Mouse (Mus musculus) liver, embryonic 18 days (tissue): ENCODE results near the gene Nucb1. TPM values are rescaled to one million over a fixed set of nuclear protein-coding genes. Genes with fewer than 3 reads are reported as not detected.

ENCODE experiments used
- polyA plus RNA-seq: library from polyadenylated mRNA; depleted of rRNA; stranded (reverse); fragments of >200 nt; gene quantifications from 2 replicates; pipeline ENCODE4 v1.2.3, GENCODE M21; 2012; rRNA removed

Nucb1 gene
- polyA plus RNA-seq: 75.2 and 76.4 TPM in 2 replicates

GRCm38 (mm10) chr7:45509912-45510787, at the start of gene Nucb1:
TSS of gene Nucb1 (minus strand) at chr7:45510406.

DNA sequence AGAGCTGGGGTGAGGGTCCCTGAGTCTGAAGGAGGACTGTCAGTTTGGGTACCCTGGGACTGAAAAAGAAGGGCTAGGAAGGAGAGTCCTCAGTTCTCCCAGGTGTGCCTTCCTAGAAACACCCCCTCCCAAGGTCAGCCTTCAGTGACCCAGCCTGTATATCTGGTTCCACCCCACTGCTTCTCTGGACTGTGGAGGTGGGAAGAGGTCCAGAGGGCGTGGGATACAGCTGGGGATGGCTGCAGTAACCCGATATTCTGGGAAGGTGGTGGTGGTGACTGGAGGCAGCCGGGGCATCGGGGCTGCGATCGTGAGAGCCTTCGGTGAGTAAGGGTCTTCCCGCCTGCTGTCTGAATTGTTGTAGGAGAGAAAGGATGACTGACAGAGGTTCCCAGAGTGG, 44.5 kb upstream of the Nucb1 start, which contains the start of gene Hsd17b14:
TSS of gene Hsd17b14 (plus strand) at position 150 of the 400 bp plus-strand sequence.

DNA sequence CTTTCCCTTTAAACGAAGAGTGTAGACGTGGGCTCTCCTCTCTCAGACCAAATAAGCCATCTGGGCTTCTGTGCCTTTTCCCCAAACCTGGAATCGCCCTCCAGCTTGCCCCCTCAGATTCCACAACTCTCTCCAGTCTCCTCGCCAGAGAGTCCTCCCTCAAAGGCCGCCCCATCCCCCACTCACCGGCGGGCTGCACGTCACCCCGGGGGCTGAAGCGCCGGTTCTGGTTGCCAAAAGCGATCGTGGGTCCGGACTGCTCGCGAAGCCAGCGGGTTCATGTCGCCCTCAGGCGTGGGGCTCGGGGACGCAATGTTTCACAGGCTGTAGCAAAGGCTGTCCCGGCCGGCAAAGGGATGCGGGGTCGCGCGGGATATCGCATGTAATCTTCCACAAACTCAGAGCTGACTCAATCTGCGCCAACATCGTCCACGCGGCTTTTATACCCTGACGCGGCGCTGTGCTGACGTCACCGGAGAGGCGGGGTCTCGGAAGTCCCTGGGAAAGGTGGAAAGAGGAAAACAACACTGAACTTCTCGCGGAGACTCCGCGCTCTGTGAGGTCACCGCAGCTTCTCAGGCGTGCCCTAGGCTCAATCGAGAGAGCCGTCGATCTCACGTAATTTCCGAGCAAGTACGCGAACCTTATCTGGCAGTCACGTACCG, 15.7 kb upstream of the Nucb1 start, which contains the start of the genes Ppp1r15a and Plekha4:
TSS of gene Ppp1r15a (minus strand) at position 460 of the 665 bp plus-strand sequence.
TSS of gene Plekha4 (plus strand) at position 522 of the 665 bp plus-strand sequence.

DNA sequence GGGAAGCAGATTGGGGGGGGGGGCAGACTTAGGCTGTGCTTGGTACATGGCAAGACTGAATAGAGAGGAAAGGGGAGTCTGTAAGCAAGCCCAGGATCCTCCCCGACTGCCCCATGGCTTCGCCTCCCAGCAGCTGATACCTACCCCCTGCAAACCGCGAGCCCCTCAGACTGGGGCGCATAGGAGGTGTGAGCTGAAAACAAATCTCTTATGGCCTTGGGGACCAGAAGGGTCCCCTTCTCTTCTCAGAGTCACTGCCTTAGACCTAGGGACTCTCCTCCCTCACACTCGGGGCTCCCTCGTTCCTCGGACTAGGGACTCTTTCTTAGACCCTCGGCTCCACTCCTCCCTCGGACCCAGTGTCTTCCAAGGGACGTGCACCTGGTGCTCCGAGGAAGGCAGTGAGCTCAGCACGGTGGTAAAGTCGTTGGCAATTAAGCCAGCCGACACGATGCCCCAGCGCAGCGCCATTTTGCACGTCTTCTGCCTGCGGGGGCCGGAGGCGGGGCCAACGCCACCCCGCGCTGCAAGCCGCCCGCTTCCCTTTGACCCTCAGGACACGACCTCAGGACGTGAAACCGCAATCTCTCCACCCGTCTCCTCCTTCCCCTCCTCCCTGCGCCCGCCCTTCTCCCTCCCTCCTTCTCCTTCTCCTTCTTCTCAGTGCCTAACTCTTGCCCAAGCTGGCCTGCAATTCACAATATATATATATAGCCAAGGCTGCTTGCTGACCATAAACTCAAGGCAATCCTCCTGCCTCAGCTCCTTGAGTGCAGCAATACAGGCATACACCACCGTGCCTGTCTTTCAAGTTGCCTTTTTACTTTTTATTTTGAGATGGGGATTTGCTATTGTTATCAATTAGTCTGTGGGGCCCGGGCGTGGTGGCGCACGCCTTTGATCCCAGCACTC, 21.7 kb downstream of the Nucb1 start, which contains the start of gene Dhdh:
TSS of gene Dhdh (minus strand) at position 513 of the 912 bp plus-strand sequence.

DNA sequence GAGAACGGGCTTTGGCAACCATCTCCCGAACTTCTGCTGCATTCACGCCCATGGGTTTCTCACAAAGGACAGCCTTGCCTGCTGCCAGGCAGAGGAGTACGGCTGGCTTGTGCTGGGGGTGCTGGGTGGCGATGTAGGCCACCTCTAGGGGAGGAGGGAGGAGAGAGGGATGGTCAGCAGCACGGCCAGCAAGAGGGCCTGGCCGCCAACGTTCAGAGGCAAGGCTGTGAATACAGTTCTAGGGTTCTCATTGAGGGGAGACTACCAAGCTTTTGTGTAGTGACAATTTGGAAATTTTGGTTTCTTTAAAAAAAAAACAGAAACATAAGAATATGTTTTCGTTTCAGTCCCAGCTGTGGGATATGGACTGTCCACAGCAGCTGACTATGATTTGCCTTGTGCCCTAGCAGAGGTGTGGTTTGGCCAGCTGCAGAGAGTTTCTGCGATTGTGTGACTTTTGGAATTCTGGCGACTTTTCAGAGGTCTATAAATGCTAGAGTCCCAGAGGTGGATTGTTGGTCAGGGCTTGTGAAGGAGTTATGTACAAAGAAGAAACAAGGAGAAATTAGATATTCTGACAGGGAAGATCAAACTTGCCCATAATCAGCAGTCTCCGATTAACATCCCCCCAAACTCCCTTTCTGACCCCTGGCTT, 23.3 kb downstream of the Nucb1 start, which contains the start of gene Gm45808:
TSS of gene Gm45808 (minus strand) at position 51 of the 655 bp plus-strand sequence.

GRCm38 (mm10) chr7:45481374-45481927, 28.8 kb downstream of the Nucb1 start, which contains the start of gene Tulp2:
TSS of gene Tulp2 (plus strand) at chr7:45481877.

GRCm38 (mm10) chr7:45466283-45467089, 43.7 kb downstream of the Nucb1 start, which contains the start of gene Bax:
TSS of gene Bax (minus strand) at chr7:45466898.

GRCm38 (mm10) chr7:45459564-45460140, 50.6 kb downstream of the Nucb1 start, which contains the start of gene Ftl1:
TSS of gene Ftl1 (minus strand) at chr7:45459884.

Other genes starting within 250 kb of the Nucb1 start
- 0.04 and 0.09 TPM in 2 replicates for gene Slc6a21, start 232.9 kb downstream of the Nucb1 start, polyA plus RNA-seq
- 3.7 and 4.2 TPM in 2 replicates for gene Trpm4, start 176.6 kb downstream of the Nucb1 start, polyA plus RNA-seq
- gene Hrc, start 175.1 kb downstream of the Nucb1 start, polyA plus RNA-seq: 0.20 and 0.34 TPM in 2 replicates
- gene Ppfia3, start 143.4 kb downstream of the Nucb1 start, polyA plus RNA-seq: 0.06 and 0.07 TPM in 2 replicates
- gene Lin7b, start 139.8 kb downstream of the Nucb1 start, polyA plus RNA-seq: 0.12 and 0.20 TPM in 2 replicates
- 152 and 184 TPM in 2 replicates for gene Snrnp70, start 114.7 kb downstream of the Nucb1 start, polyA plus RNA-seq
- gene Kcna7, start 104.8 kb downstream of the Nucb1 start, polyA plus RNA-seq: not detected in 2 replicates
- 0.15 and 0.17 TPM in 2 replicates for gene Ntf5, start 96.7 kb downstream of the Nucb1 start, polyA plus RNA-seq
- not detected in 2 replicates for gene Lhb, start 89.6 kb downstream of the Nucb1 start, polyA plus RNA-seq
- 7.5 and 9.9 TPM in 2 replicates for gene Gys1, start 75.6 kb downstream of the Nucb1 start, polyA plus RNA-seq
- gene Ruvbl2, start 72.3 kb downstream of the Nucb1 start, polyA plus RNA-seq: 37.3 and 45.2 TPM in 2 replicates
- gene Ftl1, start 50.5 kb downstream of the Nucb1 start, polyA plus RNA-seq: 1,700 and 2,007 TPM in 2 replicates
- gene Bax, start 43.5 kb downstream of the Nucb1 start, polyA plus RNA-seq: 47.6 and 49.6 TPM in 2 replicates
- 0.12 and 0.15 TPM in 2 replicates for gene Tulp2, start 28.5 kb downstream of the Nucb1 start, polyA plus RNA-seq
- 0.12 TPM in 1 of 2 replicates, not detected in the other for gene Gm45808, start 23.6 kb downstream of the Nucb1 start, polyA plus RNA-seq
- gene Dhdh, start 21.6 kb downstream of the Nucb1 start, polyA plus RNA-seq: 5.7 and 6.5 TPM in 2 replicates
- gene Ppp1r15a, start 15.9 kb upstream of the Nucb1 start, polyA plus RNA-seq: 79.7 and 101 TPM in 2 replicates
- gene Plekha4, start 15.9 kb upstream of the Nucb1 start, polyA plus RNA-seq: 1.2 and 1.7 TPM in 2 replicates
- 0.78 and 1.3 TPM in 2 replicates for gene Hsd17b14, start 44.5 kb upstream of the Nucb1 start, polyA plus RNA-seq
- 41.1 and 45.0 TPM in 2 replicates for gene Bcat2, start 59.7 kb upstream of the Nucb1 start, polyA plus RNA-seq
- 3.1 and 3.5 TPM in 2 replicates for gene Fgf21, start 105.1 kb upstream of the Nucb1 start, polyA plus RNA-seq
- gene Fut1, start 106.9 kb upstream of the Nucb1 start, polyA plus RNA-seq: 0.17 and 0.24 TPM in 2 replicates
- gene Izumo1, start 111.4 kb upstream of the Nucb1 start, polyA plus RNA-seq: 0.09 and 0.12 TPM in 2 replicates
- gene Rasip1, start 117.1 kb upstream of the Nucb1 start, polyA plus RNA-seq: 3.2 and 3.6 TPM in 2 replicates
- 0.50 TPM in 2 replicates for gene Mamstr, start 129.6 kb upstream of the Nucb1 start, polyA plus RNA-seq
- 0.04 and 0.05 TPM in 2 replicates for gene Fut2, start 156.0 kb upstream of the Nucb1 start, polyA plus RNA-seq
- 0.01 and 0.04 TPM in 2 replicates for gene Ntn5, start 173.6 kb upstream of the Nucb1 start, polyA plus RNA-seq
- 0.01 and 0.02 TPM in 2 replicates for gene Sec1, start 184.0 kb upstream of the Nucb1 start, polyA plus RNA-seq
- 0.48 and 0.74 TPM in 2 replicates for gene Car11, start 189.4 kb upstream of the Nucb1 start, polyA plus RNA-seq
- gene Dbp, start 194.7 kb upstream of the Nucb1 start, polyA plus RNA-seq: 0.84 and 0.87 TPM in 2 replicates
- gene Rpl18, start 205.1 kb upstream of the Nucb1 start, polyA plus RNA-seq: 485 and 498 TPM in 2 replicates
- gene Sphk2, start 207.6 kb upstream of the Nucb1 start, polyA plus RNA-seq: 9.6 and 10.4 TPM in 2 replicates
- 0.14 and 0.16 TPM in 2 replicates for gene Fam83e, start 210.8 kb upstream of the Nucb1 start, polyA plus RNA-seq
- gene Spaca4, start 215.4 kb upstream of the Nucb1 start, polyA plus RNA-seq: not detected in 2 replicates